Mouse (Mus musculus): ENCODE results near the gene Bmp8a. TPM values are rescaled to one million over a fixed set of nuclear protein-coding genes. Genes with fewer than 3 reads are reported as not detected.
A peak's percentile ranks its signal among the peaks of the same experiment; 100 is the strongest.
"Not testable (repeated sequence)": the region's sequence is repeated elsewhere in the genome, so short reads cannot be mapped to it uniquely, and the experiment has no call there.

Gene Bmp8a
- polyA plus RNA-seq, 1 experiment from 2014 or later, result 0.15 TPM

GRCm38 (mm10) chr4:123323534-123323933 is 19.5 kb downstream of the Bmp8a start, which contains the start of gene Oxct2a:
TSS of gene Oxct2a (minus strand) at chr4:123323634.
- Histone ChIP-seq H3K9me3 (no peaks in the 10 kb centered on the region), H3K27ac (no peak within 1 kb of the TSS), H3K4me3 (peak within 1 kb of the TSS; percentile 47), H3K4me1 (peaks cover 15% of the 10 kb centered on the region; the same call in 1 of the 2 replicates), H3K27me3 (ENCODE audit: insufficient read depth, poor library complexity, severe bottlenecking) (peaks cover 42% of the 10 kb centered on the region), H3K36me3 (no peaks in the 10 kb centered on the region)
- WGBS, result 12% methylated on average over 13 of the region's 13 CpGs
- no peak for DNase-seq (ENCODE audit: low spot score)

- H3K27ac ChIP-seq; H3K9me3 ChIP-seq; DNase-seq (ENCODE audit: low spot score); H3K36me3 ChIP-seq: not testable (repeated sequence)
- H3K4me3 ChIP-seq, result peak overlapping the region; percentile 40
- WGBS, result 12% methylated on average over 28 of the region's 38 CpGs
- H3K27me3 ChIP-seq (ENCODE audit: insufficient read depth, poor library complexity, severe bottlenecking), result peaks cover 42% of the 10 kb centered on the region
- peaks cover 15% of the 10 kb centered on the region; the same call in 1 of the 2 replicates for H3K4me1 ChIP-seq
These were observed 20.1 kb downstream of the Bmp8a start for GRCm38 (mm10) chr4:123322910-123323309.

GRCm38 (mm10) chr4:123314497-123314896 is 28.6 kb downstream of the Bmp8a start:
- Histone ChIP-seq H3K27me3 (ENCODE audit: insufficient read depth, poor library complexity, severe bottlenecking) (no peaks in the 10 kb centered on the region), H3K9me3 (no peaks in the 10 kb centered on the region; the same call in 1 of the 2 replicates), H3K4me3 (no peak overlapping the region), H3K36me3 (peaks cover 2% of the 10 kb centered on the region; the same call in 1 of the 2 replicates), H3K27ac (peak overlapping the region; percentile 38; the same call in 1 of the 2 replicates), H3K4me1 (peaks cover 17% of the 10 kb centered on the region)
- 79% methylated on average over 3 of the region's 3 CpGs for WGBS
- DNase-seq (ENCODE audit: low spot score), result no peak

GRCm38 (mm10) chr4:123313010-123313409 is 30.0 kb downstream of the Bmp8a start:
- WGBS, result 79% methylated on average over 6 of the region's 6 CpGs
- peaks cover 23% of the 10 kb centered on the region for H3K4me1 ChIP-seq

GRCm38 (mm10) chr4:123311845-123312244 is 31.2 kb downstream of the Bmp8a start:
- Histone ChIP-seq H3K27ac (no peak overlapping the region), H3K27me3 (ENCODE audit: insufficient read depth, poor library complexity, severe bottlenecking) (no peaks in the 10 kb centered on the region), H3K4me1 (peaks cover 25% of the 10 kb centered on the region), H3K9me3 (no peaks in the 10 kb centered on the region; the same call in 1 of the 2 replicates), H3K4me3 (no peak overlapping the region), H3K36me3 (peaks cover 2% of the 10 kb centered on the region; the same call in 1 of the 2 replicates)
- DNase-seq (ENCODE audit: low spot score), result no peak
- WGBS, result 77% methylated on average over 7 of the region's 7 CpGs

More at GRCm38 (mm10) chr4:123313010-123313409, 30.0 kb downstream of the Bmp8a start:
- H3K4me3 ChIP-seq, result no peak overlapping the region
- peaks cover 2% of the 10 kb centered on the region; the same call in 1 of the 2 replicates for H3K36me3 ChIP-seq
- H3K27me3 ChIP-seq (ENCODE audit: insufficient read depth, poor library complexity, severe bottlenecking), result no peaks in the 10 kb centered on the region
- no peak for DNase-seq (ENCODE audit: low spot score)
- 0 out of 2 replicates have a peak overlapping the region, but pooled peaks have one; percentile 32 for H3K27ac ChIP-seq
- no peaks in the 10 kb centered on the region; the same call in 1 of the 2 replicates for H3K9me3 ChIP-seq

GRCm38 (mm10) chr4:123308292-123308691 is 34.8 kb downstream of the Bmp8a start:
- H3K27ac ChIP-seq, result no peak overlapping the region
- WGBS, result 37% methylated on average over 3 of the region's 3 CpGs

GRCm38 (mm10) chr4:123306999-123307398 is 36.1 kb downstream of the Bmp8a start:
- no peak overlapping the region for H3K27ac ChIP-seq
- DNase-seq (ENCODE audit: low spot score), result no peak
- WGBS, result 86% methylated on average over 10 of the region's 10 CpGs

More at GRCm38 (mm10) chr4:123308292-123308691, 34.8 kb downstream of the Bmp8a start:
- no peak for DNase-seq (ENCODE audit: low spot score)
- peaks cover 27% of the 10 kb centered on the region for H3K36me3 ChIP-seq
- no peak overlapping the region for H3K4me3 ChIP-seq
- no peaks in the 10 kb centered on the region; the same call in 1 of the 2 replicates for H3K9me3 ChIP-seq
- H3K27me3 ChIP-seq (ENCODE audit: insufficient read depth, poor library complexity, severe bottlenecking), result no peaks in the 10 kb centered on the region
- H3K4me1 ChIP-seq, result peaks cover 18% of the 10 kb centered on the region

GRCm38 (mm10) chr4:123305789-123306188 is 37.3 kb downstream of the Bmp8a start:
- WGBS, result 24% methylated on average over 3 of the region's 3 CpGs
- no peak for DNase-seq (ENCODE audit: low spot score)
- Histone ChIP-seq H3K36me3 (peaks cover 47% of the 10 kb centered on the region), H3K9me3 (no peaks in the 10 kb centered on the region), H3K27ac (no peak overlapping the region), H3K4me1 (peaks cover 12% of the 10 kb centered on the region; the same call in 1 of the 2 replicates), H3K27me3 (ENCODE audit: insufficient read depth, poor library complexity, severe bottlenecking) (no peaks in the 10 kb centered on the region), H3K4me3 (no peak overlapping the region)

More at GRCm38 (mm10) chr4:123306999-123307398, 36.1 kb downstream of the Bmp8a start:
- H3K4me3 ChIP-seq, result no peak overlapping the region
- H3K27me3 ChIP-seq (ENCODE audit: insufficient read depth, poor library complexity, severe bottlenecking), result no peaks in the 10 kb centered on the region
- no peaks in the 10 kb centered on the region; the same call in 1 of the 2 replicates for H3K9me3 ChIP-seq
- peaks cover 12% of the 10 kb centered on the region; the same call in 1 of the 2 replicates for H3K4me1 ChIP-seq
- H3K36me3 ChIP-seq, result peaks cover 40% of the 10 kb centered on the region

GRCm38 (mm10) chr4:123298980-123299670 is 43.9 kb downstream of the Bmp8a start:
- no peak for DNase-seq (ENCODE audit: low spot score)
- no peaks in the 10 kb centered on the region for H3K9me3 ChIP-seq
- peaks cover 94% of the 10 kb centered on the region for H3K36me3 ChIP-seq
- H3K4me3 ChIP-seq, result no peak overlapping the region
- H3K27me3 ChIP-seq (ENCODE audit: insufficient read depth, poor library complexity, severe bottlenecking), result no peaks in the 10 kb centered on the region
- H3K27ac ChIP-seq, result no peak overlapping the region
- no peaks in the 10 kb centered on the region for H3K4me1 ChIP-seq
- 94% methylated on average over 11 of the region's 11 CpGs for WGBS

GRCm38 (mm10) chr4:123298226-123298625 is 44.8 kb downstream of the Bmp8a start:
- Histone ChIP-seq H3K27me3 (ENCODE audit: insufficient read depth, poor library complexity, severe bottlenecking) (no peaks in the 10 kb centered on the region), H3K4me3 (no peak overlapping the region), H3K36me3 (peaks cover 94% of the 10 kb centered on the region), H3K4me1 (no peaks in the 10 kb centered on the region), H3K27ac (no peak overlapping the region), H3K9me3 (no peaks in the 10 kb centered on the region)
- DNase-seq (ENCODE audit: low spot score), result no peak
- 79% methylated on average over 4 of the region's 4 CpGs for WGBS

- H3K4me1 ChIP-seq, result no peaks in the 10 kb centered on the region
- no peak overlapping the region for H3K4me3 ChIP-seq
- no peak for DNase-seq (ENCODE audit: low spot score)
- H3K9me3 ChIP-seq, result no peaks in the 10 kb centered on the region
- no peaks in the 10 kb centered on the region for H3K27me3 ChIP-seq (ENCODE audit: insufficient read depth, poor library complexity, severe bottlenecking)
- H3K27ac ChIP-seq, result no peak overlapping the region
- WGBS, result 94% methylated on average over 22 of the region's 22 CpGs
- peaks cover 94% of the 10 kb centered on the region for H3K36me3 ChIP-seq
These were observed 45.7 kb downstream of the Bmp8a start for GRCm38 (mm10) chr4:123297195-123297960.

GRCm38 (mm10) chr4:123296148-123296534 is 46.9 kb downstream of the Bmp8a start:
- H3K9me3 ChIP-seq, result no peaks in the 10 kb centered on the region
- DNase-seq (ENCODE audit: low spot score), result no peak

More at GRCm38 (mm10) chr4:123296148-123296534, 46.9 kb downstream of the Bmp8a start:
- 91% methylated on average over 5 of the region's 5 CpGs for WGBS
- Histone ChIP-seq H3K4me3 (no peak overlapping the region), H3K4me1 (no peaks in the 10 kb centered on the region), H3K36me3 (peaks cover 98% of the 10 kb centered on the region), H3K27me3 (ENCODE audit: insufficient read depth, poor library complexity, severe bottlenecking) (no peaks in the 10 kb centered on the region), H3K27ac (no peak overlapping the region)

Measured in heart, embryonic 10.5 days (tissue).